Mouse (Mus musculus) skeletal muscle tissue, adult 2 months (tissue): Measurements from ENCODE around the gene Bdh2.
A peak's percentile ranks its signal among the peaks of the same experiment; 100 is the strongest.

Source experiments
- DNase-seq: peaks from one replicate; pipeline ENCODE4 v3.0.0-alpha.2; 2012; ENCODE audit warnings: low read depth, low spot score

The Bdh2 gene

DNA sequence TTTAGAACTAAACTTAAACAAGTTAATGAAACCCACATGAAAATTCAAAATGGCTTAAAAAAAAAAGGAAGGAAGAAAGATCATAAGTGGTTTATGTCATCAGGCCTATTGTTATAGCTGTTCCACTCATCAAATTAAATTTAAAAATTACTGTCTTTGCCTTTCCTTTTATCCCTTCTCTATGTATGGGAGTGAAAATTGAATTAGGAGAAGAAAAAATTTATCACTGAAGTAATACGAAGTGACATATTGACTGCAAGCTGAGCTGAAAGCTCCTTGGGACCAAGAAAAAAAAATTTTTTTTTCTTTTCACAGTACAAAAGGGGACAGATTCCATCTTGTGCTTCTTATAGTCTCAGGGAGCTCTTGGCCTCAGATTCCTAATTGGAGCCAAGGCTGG lies 14.5 kb downstream of the Bdh2 start:
- DNase-seq = no peak

DNA sequence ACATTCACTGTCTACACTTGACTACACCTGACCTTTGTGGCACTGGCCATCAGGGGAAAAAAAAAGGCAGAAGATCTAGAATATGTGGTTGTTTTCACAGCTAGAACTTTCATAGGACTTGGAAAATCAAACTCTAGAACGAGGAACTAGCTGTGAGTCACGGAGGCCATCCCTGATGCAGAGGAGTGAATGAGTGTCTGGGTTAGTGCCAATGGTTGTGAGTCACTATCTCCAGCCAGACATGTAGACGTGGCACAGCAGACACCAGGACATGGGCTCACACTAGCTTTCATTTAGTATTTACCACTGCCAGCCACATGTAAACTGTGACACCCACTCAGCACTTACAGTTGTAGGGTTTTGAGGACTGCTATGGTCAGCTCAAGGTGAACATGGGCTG lies 17.5 kb downstream of the Bdh2 start:
- peak; percentile 56 for DNase-seq

DNA sequence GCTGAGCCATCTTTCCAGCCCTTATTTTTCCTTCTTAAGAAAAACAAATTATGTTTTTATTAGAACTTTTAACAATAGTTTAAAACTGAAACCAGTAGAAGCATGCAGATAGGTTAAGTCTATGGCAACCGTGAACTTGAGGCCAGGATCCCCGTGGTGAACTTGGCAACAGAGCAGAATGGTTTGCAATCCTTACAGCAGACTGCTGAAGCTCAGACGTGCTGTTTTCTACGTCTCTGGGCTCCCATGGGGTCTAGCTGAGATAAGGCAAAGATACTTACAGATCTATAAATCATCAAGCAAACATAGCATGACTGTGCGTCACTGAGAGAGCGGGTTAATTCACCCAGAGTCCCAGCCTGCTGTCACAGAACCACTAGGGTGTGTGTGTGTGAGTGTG lies 19.1 kb downstream of the Bdh2 start:
- no peak for DNase-seq

- DNase-seq = no peak
These were observed 23.0 kb downstream of the Bdh2 start for GRCm38 (mm10) chr3:135304060-135304459.

GRCm38 (mm10) chr3:135304566-135304965 lies 23.5 kb downstream of the Bdh2 start:
- no peak for DNase-seq

GRCm38 (mm10) chr3:135307411-135308259 lies 26.6 kb downstream of the Bdh2 start, which contains the start of gene Slc9b2:
Slc9b2 (plus strand) TSS chr3:135307700.
- no peak for DNase-seq

DNA sequence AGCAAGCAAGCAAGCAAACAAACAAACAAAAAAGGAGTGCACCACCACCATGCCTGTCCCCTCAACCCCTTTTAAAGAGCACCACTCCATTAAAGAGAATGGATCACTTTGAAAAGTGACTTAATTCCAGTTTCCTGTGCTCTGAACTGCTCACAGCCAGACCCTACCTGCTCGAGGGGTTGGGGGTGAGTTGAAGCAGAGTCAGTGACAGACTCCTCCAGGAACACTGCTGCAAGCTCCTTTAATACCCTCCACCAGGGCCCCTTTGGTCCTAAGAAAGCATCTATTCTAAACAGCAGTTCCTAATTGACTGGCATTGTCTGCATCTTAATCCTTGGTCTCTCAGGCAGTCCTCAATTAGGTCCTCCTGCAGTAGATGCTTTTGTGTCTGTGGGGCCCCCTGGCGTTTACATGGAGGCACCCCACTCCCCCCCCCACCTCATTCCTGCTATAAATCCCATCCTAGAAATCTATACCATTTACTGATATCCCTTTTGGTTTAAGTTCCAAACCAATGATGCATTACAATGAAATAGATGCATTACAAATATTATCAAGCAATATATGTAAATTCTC lies 32.0 kb downstream of the Bdh2 start:
- DNase-seq = no peak

- no peak for DNase-seq
These were observed 32.7 kb downstream of the Bdh2 start for GRCm38 (mm10) chr3:135313727-135314126.

DNA sequence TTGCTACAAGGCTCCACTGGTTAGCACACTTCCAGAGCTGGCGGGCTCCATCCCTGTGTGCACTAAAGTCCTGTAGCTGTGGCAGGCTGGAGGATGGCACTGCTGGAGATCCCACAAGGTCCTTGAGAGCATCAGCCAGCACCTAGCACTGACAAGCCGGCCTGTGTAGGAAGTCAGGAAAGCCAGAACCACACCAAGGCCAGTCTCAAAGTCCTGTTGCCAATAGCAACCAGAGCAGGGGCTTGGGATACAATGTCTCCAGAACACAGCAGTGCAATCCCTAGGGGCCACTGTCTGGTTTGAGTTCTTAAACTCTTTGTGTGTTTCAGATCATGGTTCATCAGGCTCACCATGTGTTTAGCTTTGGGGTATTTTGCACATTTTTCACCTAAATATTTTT lies 33.8 kb downstream of the Bdh2 start:
- DNase-seq = no peak

GRCm38 (mm10) chr3:135315720-135316425 lies 34.9 kb downstream of the Bdh2 start:
- no peak for DNase-seq

DNA sequence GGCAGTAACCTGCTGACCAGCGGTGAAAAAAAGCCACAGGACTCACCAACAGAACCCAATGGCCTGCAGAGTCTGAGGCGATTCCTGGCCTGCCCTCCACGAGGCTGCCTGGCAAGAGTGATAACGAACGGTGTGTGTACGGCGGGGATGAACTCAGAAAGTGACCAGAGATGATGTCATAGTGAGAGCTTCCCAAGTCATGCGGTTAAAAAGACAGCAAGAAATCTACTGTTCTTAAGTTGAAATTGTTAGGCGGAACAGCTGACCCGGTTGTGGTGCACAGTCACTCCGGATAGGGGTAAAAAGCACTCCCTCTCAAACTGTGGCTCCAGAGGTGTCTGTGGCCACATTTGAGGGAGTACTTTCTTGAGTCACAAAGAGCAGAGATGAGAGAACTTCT lies 37.3 kb downstream of the Bdh2 start:
- DNase-seq = no peak

DNA sequence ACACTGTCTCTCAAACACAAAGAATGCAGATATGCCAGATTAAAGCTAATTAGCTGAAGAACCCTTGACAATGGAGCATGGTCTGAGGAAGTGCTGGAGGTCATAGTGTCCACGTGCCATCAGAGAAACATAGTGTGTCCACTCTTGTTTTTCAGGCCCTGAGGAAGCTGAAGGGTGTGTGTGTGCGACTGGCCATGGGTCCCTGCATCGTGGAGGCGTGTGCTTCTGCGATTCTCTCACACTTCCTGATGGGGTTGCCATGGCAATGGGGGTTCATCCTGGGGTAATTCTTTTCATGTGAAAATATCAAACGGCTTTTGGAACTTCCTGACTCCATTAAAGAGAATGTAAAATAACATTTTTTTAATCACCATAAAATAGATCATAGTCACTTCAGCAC lies 43.3 kb downstream of the Bdh2 start:
- no peak for DNase-seq

DNA sequence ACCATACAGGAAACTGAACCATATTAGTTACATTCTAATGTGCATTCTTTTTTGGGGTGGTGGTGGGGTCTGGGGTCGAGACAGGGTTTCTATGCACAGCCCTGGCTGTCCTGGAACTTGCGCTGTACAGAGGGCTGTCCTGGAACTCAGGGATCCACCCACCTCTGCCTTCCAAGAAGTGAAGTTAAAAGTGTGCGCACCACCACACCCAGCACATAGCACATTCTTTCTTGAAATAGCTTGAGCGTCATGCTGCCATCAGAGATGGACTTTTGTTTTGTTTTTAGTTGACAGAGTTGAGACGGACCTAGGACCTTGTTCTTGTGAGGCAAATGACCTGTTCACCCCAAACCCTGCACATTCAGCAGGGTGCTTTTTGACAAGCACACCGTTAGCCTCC lies 46.2 kb downstream of the Bdh2 start:
- DNase-seq = no peak

GRCm38 (mm10) chr3:135327601-135328000 lies 46.6 kb downstream of the Bdh2 start:
- no peak for DNase-seq

DNA sequence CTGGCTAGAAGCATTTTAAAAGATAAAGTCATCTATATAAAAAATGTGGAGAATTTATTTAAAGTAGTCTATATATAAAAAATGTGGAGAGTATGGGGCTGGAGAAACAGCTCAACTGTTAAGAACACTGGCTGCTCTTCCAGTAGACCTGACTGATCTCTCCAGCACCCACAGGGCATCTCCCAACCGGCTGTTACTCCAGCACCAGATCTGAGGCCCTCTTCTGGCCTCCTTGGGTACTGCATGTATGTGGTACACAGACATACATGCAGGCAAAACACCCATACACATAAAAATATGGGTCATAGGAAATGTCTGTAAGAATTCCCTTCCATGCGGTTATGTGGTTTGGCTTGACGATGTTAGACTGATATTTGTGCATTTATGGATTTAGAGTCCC lies 47.5 kb downstream of the Bdh2 start:
- DNase-seq = peak; percentile 37

- DNase-seq = no peak
These were observed 51.7 kb downstream of the Bdh2 start for GRCm38 (mm10) chr3:135332691-135333090.

GRCm38 (mm10) chr3:135333763-135334162 lies 52.7 kb downstream of the Bdh2 start:
- DNase-seq = no peak

GRCm38 (mm10) chr3:135347739-135348264 lies 66.8 kb downstream of the Bdh2 start, which contains the start of gene Slc9b1:
Slc9b1 (plus strand) TSS chr3:135348029.
- no peak for DNase-seq

DNA sequence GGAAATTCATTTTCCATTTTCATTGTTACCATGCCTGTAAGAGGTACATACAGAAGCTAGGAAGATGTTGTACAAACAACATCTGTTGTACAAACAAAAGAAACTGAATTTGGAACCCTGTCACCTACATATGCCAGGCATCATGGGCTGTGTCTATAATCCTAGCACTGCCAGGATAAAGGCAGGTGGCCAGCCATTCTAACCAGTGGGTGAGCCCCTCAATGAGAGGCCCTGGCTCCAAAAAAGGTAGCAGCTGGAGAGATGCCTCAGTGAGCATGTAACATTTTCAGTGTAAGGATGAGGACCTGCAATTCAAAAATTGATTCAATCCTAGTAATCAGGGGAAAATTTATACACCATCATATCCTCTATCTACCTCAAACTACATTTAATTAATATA lies 68.0 kb downstream of the Bdh2 start:
- no peak for DNase-seq

DNA sequence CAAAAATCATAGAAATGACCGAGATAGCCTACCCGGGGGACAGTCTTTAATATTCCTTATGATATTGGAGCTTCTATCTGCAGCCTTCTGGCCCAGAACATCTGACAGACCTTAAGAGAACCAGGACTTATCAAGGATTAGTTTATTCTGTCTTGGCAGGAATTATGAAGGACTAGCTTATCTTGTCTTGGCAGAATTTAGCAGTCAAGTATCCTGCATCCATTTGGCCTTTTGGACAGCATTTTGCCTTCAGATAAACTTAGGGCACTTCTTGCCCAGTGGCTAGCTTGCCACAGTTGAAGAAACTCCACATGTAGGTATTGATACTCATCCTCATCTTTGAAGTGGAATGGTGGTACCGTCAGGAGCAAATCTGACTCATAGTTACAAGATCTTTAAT lies 70.8 kb downstream of the Bdh2 start:
- no peak for DNase-seq
